In the genomic region with DNA sequence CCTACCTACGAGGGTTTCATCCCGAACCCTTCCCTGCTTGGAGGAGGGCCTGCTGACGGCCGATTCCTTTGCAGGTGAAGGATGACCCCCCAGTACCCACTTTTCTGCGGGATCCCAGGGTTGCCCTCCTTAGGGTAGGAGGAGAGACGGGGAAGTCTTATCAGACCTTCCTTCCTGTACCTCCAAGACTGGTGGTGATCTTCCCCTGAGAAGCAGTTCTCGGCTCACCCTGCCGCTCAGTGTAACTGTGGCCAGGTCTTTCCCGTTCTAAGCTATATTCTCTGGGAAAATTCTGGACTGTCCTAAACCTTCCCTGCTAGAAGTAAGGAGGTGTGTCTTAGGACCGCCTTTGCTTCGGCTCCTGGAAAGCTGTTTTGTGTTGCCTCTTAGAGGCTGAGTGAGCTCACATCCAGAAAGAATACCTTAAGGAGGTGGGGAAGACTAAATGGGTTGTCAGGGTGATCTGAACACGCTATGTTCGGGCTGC, we compare ENCODE assay signal across 8 mouse cellular contexts. TPM values are rescaled to one million over a fixed set of nuclear protein-coding genes. Genes with fewer than 3 reads are reported as not detected.
DNase-seq lines count a peak whose midpoint lies in the region; ATAC-seq and TF ChIP-seq lines count a peak whose summit lies in the region.

No protein-coding gene starts in this region.

- peaks cover 34% of the 10 kb centered on the region for H3K4me1 ChIP-seq in heart, embryonic 12.5 days (replicated peaks)
- H3K4me1 ChIP-seq in forebrain, postnatal 0 days (ENCODE audit: insufficient read depth), result 0 out of 2 replicates have a peak, but pooled peaks cover 16% of the 10 kb centered on the region
- peaks cover 33 to 34% of the 10 kb centered on the region in 2 experiments for H3K4me1 ChIP-seq in liver, embryonic 14.5 days (replicated peaks; ENCODE audit: control insufficient read depth in 2 of 2, insufficient read depth in 2 of 2, low read length in 1 of 2)

- H3K27me3 ChIP-seq in heart, embryonic 12.5 days (replicated peaks), result no peaks in the 10 kb centered on the region
- H3K27me3 ChIP-seq in Patski, result no peaks in the 10 kb centered on the region
- no peaks in the 10 kb centered on the region for H3K27me3 ChIP-seq in forebrain, postnatal 0 days (ENCODE audit: insufficient read depth, low read length)
- H3K27me3 ChIP-seq in liver, embryonic 14.5 days (ENCODE audit: control insufficient read depth, insufficient read depth, low read length), result no peaks in the 10 kb centered on the region

- intact Hi-C loops in heart, postnatal 25 days (cut with DNase I), result loop anchor here (2.0 kb wide), 1 partner anchor 18 kb away; no protein-coding TSS in a partner anchor

- H3K9me3 ChIP-seq in heart, embryonic 12.5 days (replicated peaks), result no peaks in the 10 kb centered on the region
- H3K9me3 ChIP-seq in forebrain, postnatal 0 days (ENCODE audit: low read length), result no peaks in the 10 kb centered on the region
- H3K9me3 ChIP-seq in liver, embryonic 14.5 days (ENCODE audit: control insufficient read depth, low read length), result no peaks in the 10 kb centered on the region

- TF ChIP-seq CTCF in Patski (IDR thresholded peaks at IDR 0.05), result no peak
- TF ChIP-seq CTCF in forebrain, postnatal 0 days (IDR thresholded peaks at IDR 0.05; ENCODE audit: low read depth), result no peak
- TF ChIP-seq CTCF in liver, embryonic 14.5 days (IDR thresholded peaks at IDR 0.05; ENCODE audit: low read depth), result no peak

- peak; percentile 24; the same call in 1 of the 2 replicates for ATAC-seq in heart, embryonic 12.5 days (ENCODE audit: insufficient number of reproducible peaks, low FRiP score)
- ATAC-seq in Patski, result peak; percentile 4
- ATAC-seq in forebrain, postnatal 0 days, result peak; percentile 0; the same call in 1 of the 2 replicates
- ATAC-seq in liver, embryonic 14.5 days (ENCODE audit: insufficient read depth), result peak; percentile 33

- POLR2A ChIA-PET in Patski (lab: Charles Lee), result interaction anchor here (0.5 to 0.6 kb wide), 2 partner anchors 39 to 447 kb away, joined by 3 read pairs; no protein-coding TSS in a partner anchor

- CTCF ChIA-PET in Patski (lab: Charles Lee), result no interaction called here

- H3K36me3 ChIP-seq in heart, embryonic 12.5 days, result peaks cover 30% of the 10 kb centered on the region
- H3K36me3 ChIP-seq in forebrain, postnatal 0 days (ENCODE audit: insufficient read depth), result peaks cover 4% of the 10 kb centered on the region
- peaks cover 29% of the 10 kb centered on the region for H3K36me3 ChIP-seq in liver, embryonic 14.5 days (replicated peaks; ENCODE audit: control insufficient read depth, insufficient read depth, low read depth)

- peak overlapping the region; percentile 79 for H3K4me2 ChIP-seq in heart, embryonic 12.5 days
- peak overlapping the region; percentile 72 for H3K4me2 ChIP-seq in forebrain, postnatal 0 days (ENCODE audit: low read depth)
- H3K4me2 ChIP-seq in liver, embryonic 14.5 days (ENCODE audit: low read depth), result peak overlapping the region; percentile 91

- peak overlapping the region; percentile 83 for H3K9ac ChIP-seq in heart, embryonic 12.5 days
- H3K9ac ChIP-seq in forebrain, postnatal 0 days, result peak overlapping the region; percentile 67
- peak overlapping the region; percentile 88 for H3K9ac ChIP-seq in liver, embryonic 14.5 days (replicated peaks)

- in situ Hi-C loops in Patski (cut with MboI; ENCODE audit: low pct_unique_long_range_greater_than_20kb), result loop anchor here (5.0 to 10.0 kb wide), 2 partner anchors 192 to 994 kb away; no protein-coding TSS in a partner anchor

- TF ChIP-seq EP300 in liver, embryonic 14.5 days (IDR thresholded peaks at IDR 0.05; ENCODE audit: low read depth), result no peak; the same call in 1 of the 2 replicates

- peak overlapping the region; percentile 99 for H3K27ac ChIP-seq in heart, embryonic 12.5 days (ENCODE audit: poor library complexity, severe bottlenecking)
- H3K27ac ChIP-seq in forebrain, postnatal 0 days (ENCODE audit: low read depth, low read length), result peak overlapping the region; percentile 94
- H3K27ac ChIP-seq in liver, embryonic 14.5 days, result peak overlapping the region; percentile 97

- under 1% methylated on average over 13 of the region's 13 CpGs for WGBS in heart, embryonic 12.5 days
- WGBS in forebrain, postnatal 0 days, result 2% methylated on average over 13 of the region's 13 CpGs
- 1% methylated on average over 13 of the region's 13 CpGs for WGBS in liver, embryonic 14.5 days (ENCODE audit: insufficient replicate concordance)

- H3K4me3 ChIP-seq in heart, embryonic 12.5 days, result peak overlapping the region; percentile 82
- H3K4me3 ChIP-seq in forebrain, postnatal 0 days (ENCODE audit: low read depth, low read length), result peak overlapping the region; percentile 58
- peak overlapping the region; percentile 77 to 91 for H3K4me3 ChIP-seq in liver, embryonic 14.5 days (ENCODE audit: insufficient read depth in 1 of 2, low read depth in 2 of 2, low read length in 2 of 2)

- DNase-seq in heart, postnatal 25 days (ENCODE audit: low spot score), result no peak
- no peak for DNase-seq in Patski (ENCODE audit: low read depth, low spot score)
- no peak for DNase-seq in forebrain, postnatal 0 days
- no peak for DNase-seq in liver, embryonic 14.5 days (ENCODE audit: low read depth in 3 of 3, low spot score in 3 of 3)
- DNase-seq in spleen, adult 12 weeks (ENCODE audit: low spot score), result no peak
- no peak for DNase-seq in kidney, adult 9 months
- DNase-seq in kidney, postnatal 10 days, result no peak

RNA-seq across cellular contexts. Expression of gene Oard1, which starts 0.5 kb away (rescaled TPM):
- 43.6 and 45.4 TPM in 2 replicates for polyA plus RNA-seq in heart, embryonic 12.5 days (2016; fragmentation: Nextera tagmentation; extraction: Ambion mirVana)
- total RNA-seq in heart, postnatal 25 days (2021), result 10 to 100 TPM; 12.9 to 14.3 TPM
- 37.7 TPM for polyA plus RNA-seq in Patski (2021)
- total RNA-seq in forebrain, postnatal 0 days (2014; rRNA removed), result 18.7 and 21.0 TPM in 2 replicates
- polyA plus RNA-seq in forebrain, postnatal 0 days (2015; fragmentation: Nextera tagmentation; extraction: Ambion mirVana), result 36.0 and 40.0 TPM in 2 replicates
- 16.6 and 28.2 TPM in 2 replicates for polyA plus RNA-seq in liver, embryonic 14.5 days (2012; rRNA removed)
- 51.1 and 52.4 TPM in 2 replicates for polyA plus RNA-seq in liver, embryonic 14.5 days (2014; fragmentation: Nextera tagmentation; extraction: Ambion mirVana)

RNA-seq across cellular contexts. Expression of gene Nfya, which starts 0.6 kb away (rescaled TPM):
- 13.7 and 14.0 TPM in 2 replicates for polyA plus RNA-seq in heart, embryonic 12.5 days (2016; fragmentation: Nextera tagmentation; extraction: Ambion mirVana)
- 10 to 100 TPM; 19.6 to 21.4 TPM for total RNA-seq in heart, postnatal 25 days (2021)
- 57.3 TPM for polyA plus RNA-seq in Patski (2021)
- 25.2 and 35.0 TPM in 2 replicates for total RNA-seq in forebrain, postnatal 0 days (2014; rRNA removed)
- polyA plus RNA-seq in forebrain, postnatal 0 days (2015; fragmentation: Nextera tagmentation; extraction: Ambion mirVana), result 6.3 and 6.6 TPM in 2 replicates
- 31.6 and 32.7 TPM in 2 replicates for polyA plus RNA-seq in liver, embryonic 14.5 days (2012; rRNA removed)
- polyA plus RNA-seq in liver, embryonic 14.5 days (2014; fragmentation: Nextera tagmentation; extraction: Ambion mirVana), result 6.9 and 8.2 TPM in 2 replicates

RNA-seq across cellular contexts. Expression of gene Apobec2, which starts 22.4 kb away (rescaled TPM):
- 199 and 207 TPM in 2 replicates for polyA plus RNA-seq in heart, embryonic 12.5 days (2016; fragmentation: Nextera tagmentation; extraction: Ambion mirVana)
- 100 to 1,000 TPM; 245 to 262 TPM for total RNA-seq in heart, postnatal 25 days (2021)
- 0.10 TPM for polyA plus RNA-seq in Patski (2021)
- 0.43 and 1.1 TPM in 2 replicates for total RNA-seq in forebrain, postnatal 0 days (2014; rRNA removed)
- polyA plus RNA-seq in forebrain, postnatal 0 days (2015; fragmentation: Nextera tagmentation; extraction: Ambion mirVana), result 0.23 and 0.50 TPM in 2 replicates
- 0.12 and 0.27 TPM in 2 replicates for polyA plus RNA-seq in liver, embryonic 14.5 days (2012; rRNA removed)
- 0.36 and 0.48 TPM in 2 replicates for polyA plus RNA-seq in liver, embryonic 14.5 days (2014; fragmentation: Nextera tagmentation; extraction: Ambion mirVana)

RNA-seq across cellular contexts. Expression of gene Tspo2, which starts 41.0 kb away (rescaled TPM):
- 4.5 and 5.7 TPM in 2 replicates for polyA plus RNA-seq in heart, embryonic 12.5 days (2016; fragmentation: Nextera tagmentation; extraction: Ambion mirVana)
- total RNA-seq in heart, postnatal 25 days (2021), result 1 to 10 TPM in 1 of 2 experiments, under 1 TPM in 1; 0.91 to 1.2 TPM
- polyA plus RNA-seq in Patski (2021), result 0.06 TPM
- total RNA-seq in forebrain, postnatal 0 days (2014; rRNA removed), result 0.31 TPM in 1 of 2 replicates, not detected in the other
- 0.47 and 0.82 TPM in 2 replicates for polyA plus RNA-seq in forebrain, postnatal 0 days (2015; fragmentation: Nextera tagmentation; extraction: Ambion mirVana)
- 169 and 210 TPM in 2 replicates for polyA plus RNA-seq in liver, embryonic 14.5 days (2012; rRNA removed)
- polyA plus RNA-seq in liver, embryonic 14.5 days (2014; fragmentation: Nextera tagmentation; extraction: Ambion mirVana), result 168 and 176 TPM in 2 replicates

RNA-seq across cellular contexts. Expression of gene Unc5cl, which starts 44.4 kb away (rescaled TPM):
- 0.09 and 0.36 TPM in 2 replicates for polyA plus RNA-seq in heart, embryonic 12.5 days (2016; fragmentation: Nextera tagmentation; extraction: Ambion mirVana)
- total RNA-seq in heart, postnatal 25 days (2021), result under 1 TPM; 0.14 to 0.16 TPM
- polyA plus RNA-seq in Patski (2021), result 0.05 TPM
- total RNA-seq in forebrain, postnatal 0 days (2014; rRNA removed), result not detected in 2 replicates
- 0.14 and 0.56 TPM in 2 replicates for polyA plus RNA-seq in forebrain, postnatal 0 days (2015; fragmentation: Nextera tagmentation; extraction: Ambion mirVana)
- polyA plus RNA-seq in liver, embryonic 14.5 days (2012; rRNA removed), result 4.8 and 5.8 TPM in 2 replicates
- polyA plus RNA-seq in liver, embryonic 14.5 days (2014; fragmentation: Nextera tagmentation; extraction: Ambion mirVana), result 3.0 and 4.2 TPM in 2 replicates

Comparison
In these comparisons a context has a peak if more than half of its experiments do, and no peak if none do; other contexts are left out.
1. RNA of gene Apobec2, which starts 22.4 kb away (polyA plus RNA-seq): 199 to 207 TPM in heart, embryonic 12.5 days; 0.23 to 0.50 TPM in forebrain, postnatal 0 days, 0.12 to 0.48 TPM in liver, embryonic 14.5 days and 0.10 TPM in Patski (single experiment); every median in the first group is over 100 times any median in the second.
2. Peak in every context shown above with its lines, with median percentiles within 50 percentile points of each other: ATAC-seq, H3K27ac ChIP-seq, H3K4me2 ChIP-seq, H3K4me3 ChIP-seq and H3K9ac ChIP-seq.